Mouse (Mus musculus) ovary, adult 18-20 months (tissue): ENCODE results near the gene Gm4858.
"Not testable (repeated sequence)": the region's sequence is repeated elsewhere in the genome, so short reads cannot be mapped to it uniquely, and the experiment has no call there.

Source experiments
- DNase-seq: peaks from one replicate; pipeline ENCODE4 v3.0.0; 2022; ENCODE audit warnings: low spot score, mixed read lengths

The Gm4858 gene

DNA sequence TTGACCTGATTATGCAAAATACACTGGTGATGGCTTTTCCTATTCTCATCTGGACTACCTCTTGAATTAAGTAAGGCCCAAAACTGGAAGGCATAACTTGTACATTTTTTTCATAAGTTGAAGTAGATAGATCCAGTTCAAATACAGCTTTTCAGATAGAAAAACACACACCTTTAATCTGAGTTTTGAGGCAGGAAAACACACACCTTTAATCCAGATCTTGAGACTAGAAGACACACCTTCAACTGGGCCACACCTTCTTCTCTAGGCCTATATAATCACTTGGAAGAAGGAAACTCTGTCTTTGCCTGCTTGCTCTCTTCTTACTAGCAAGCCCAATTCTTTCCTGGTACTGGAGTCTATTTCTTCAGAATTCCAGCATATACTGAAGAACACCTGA, at the start of gene Gm4858:
Gene Gm4858 (plus strand): TSS at position 301 of the 400 bp plus-strand sequence.
- not testable (repeated sequence) for DNase-seq

DNA sequence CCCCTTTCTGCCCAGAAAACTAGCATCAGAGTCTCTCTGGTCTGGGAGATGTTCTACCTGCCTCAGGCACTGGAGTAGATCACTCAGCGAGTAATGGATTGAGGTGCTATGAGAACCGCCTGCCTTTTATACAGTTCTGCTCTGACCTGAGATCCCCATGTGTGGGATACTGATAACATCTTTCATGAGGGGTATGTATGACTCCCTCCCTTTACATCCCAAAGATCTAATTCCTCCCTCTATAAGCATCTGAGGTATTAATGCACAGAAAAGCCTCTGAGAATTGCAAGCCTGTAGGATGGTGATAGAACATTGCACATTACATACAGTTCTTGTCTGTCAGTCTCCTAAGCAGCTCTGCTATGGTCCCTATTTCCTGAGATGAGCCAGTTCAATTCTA, 49.7 kb upstream of the Gm4858 start, which contains the start of gene Lce1m:
Gene Lce1m (minus strand): TSS at position 101 of the 400 bp plus-strand sequence.
- DNase-seq = no peak

DNA sequence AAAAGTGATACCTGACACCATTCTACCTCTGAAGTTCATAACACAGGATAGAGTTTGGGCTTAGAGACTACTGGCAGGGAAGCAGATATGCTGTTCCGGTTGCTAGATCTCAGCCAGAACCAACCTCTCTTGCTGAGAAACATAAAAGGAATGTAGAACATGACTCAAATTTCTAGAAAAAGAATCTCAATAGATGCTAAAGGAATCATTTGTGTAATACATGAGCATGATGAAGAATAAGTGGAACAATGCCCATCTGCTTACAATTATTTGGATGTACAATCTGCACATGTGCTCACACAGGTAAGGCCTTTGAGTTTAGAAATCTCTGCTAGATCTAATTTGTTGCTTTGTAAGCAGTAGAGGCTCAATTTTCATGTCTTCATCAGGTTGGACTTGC, 47.5 kb upstream of the Gm4858 start:
- no peak for DNase-seq

DNA sequence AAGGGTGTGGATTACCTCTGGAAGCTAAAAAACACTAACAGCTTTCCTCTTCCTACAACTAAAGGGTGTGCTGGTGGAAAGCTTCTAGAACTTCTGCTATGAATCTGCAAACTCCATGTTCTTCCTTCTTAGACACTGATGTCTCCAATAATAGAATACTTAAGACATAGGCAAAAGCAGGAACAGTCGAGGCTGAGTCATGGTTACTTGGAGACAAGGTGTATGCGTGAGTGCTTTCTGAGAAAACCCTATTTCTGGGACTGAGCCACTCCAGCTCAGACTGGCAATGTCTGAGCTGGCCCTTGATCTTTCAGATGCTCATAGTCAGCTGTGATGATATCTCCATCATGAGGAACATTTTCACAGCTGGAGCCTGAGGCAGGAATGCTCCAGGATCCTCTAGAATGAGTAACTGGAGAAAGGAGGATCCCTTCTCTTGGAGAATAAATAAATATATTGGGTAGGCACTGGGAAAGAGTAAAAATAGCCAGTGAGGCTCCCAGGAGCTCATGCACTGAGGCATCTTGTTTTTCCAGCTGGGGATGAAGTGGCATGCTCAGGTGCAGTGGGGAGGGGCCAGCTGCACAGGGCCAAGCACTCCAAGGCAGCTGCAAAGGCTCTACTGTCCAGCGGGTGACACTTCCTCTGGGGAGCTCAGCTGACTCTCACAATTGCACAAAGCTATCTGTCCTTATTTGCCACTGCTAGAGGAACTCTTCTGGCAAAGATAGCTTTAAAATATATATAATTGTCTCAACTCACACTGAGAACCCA, 45.0 kb upstream of the Gm4858 start:
- DNase-seq = no peak

DNA sequence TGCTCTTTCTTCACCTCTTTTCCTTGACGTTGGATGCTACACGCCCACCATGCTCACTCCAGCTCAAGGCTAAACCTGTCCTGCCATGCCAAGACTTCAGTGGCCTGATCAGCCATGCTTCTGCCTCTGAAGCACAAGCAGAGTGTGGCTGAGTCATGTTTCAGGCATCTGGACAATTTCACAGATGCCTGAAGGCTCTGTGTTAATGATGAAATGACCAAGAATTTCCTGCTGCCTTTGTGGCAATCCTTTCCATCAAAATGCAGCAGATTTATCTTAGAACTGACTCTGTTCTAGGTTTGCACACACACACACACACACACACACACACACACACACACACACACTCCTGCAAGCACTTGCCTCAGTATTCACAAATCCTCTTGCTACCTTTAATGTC, 43.1 kb upstream of the Gm4858 start:
- DNase-seq = no peak

DNA sequence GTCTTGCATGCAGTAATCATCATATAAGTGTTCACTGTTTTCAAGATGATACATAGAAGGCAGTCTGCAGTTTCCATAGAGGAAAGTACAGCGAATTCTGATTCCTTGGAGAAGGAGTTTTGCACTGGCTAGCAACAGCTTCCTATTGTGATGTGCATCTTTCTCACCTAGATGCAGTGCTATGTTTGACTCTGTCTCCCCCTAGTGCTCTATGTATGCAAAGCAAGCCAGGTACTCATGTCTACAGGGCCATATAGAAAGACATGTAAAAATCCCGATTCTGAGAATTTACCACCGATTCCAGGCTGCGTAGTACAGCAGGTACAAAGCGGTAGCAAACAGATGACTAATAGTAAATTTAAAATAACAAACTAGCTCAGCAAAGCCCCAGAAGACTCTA, 37.2 kb upstream of the Gm4858 start:
- no peak for DNase-seq

DNA sequence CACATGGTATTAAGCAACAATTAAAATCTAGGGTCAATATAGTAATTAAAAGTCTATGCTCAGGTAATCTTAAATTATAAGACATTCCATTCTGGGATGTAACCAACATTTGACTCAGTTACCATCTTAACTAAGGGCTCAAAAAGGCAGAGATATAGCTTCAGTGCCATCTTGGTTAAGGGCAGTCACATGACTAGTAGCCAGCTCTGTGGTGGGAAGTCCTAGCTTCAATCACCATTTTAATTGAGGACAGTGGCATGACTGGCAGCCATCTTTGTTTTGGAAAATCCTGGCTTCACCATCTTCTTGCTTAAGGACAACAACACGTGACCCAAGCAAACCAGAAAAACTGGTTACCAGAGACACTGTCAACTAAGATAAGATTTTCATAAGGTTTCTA, 18.4 kb upstream of the Gm4858 start:
- no peak for DNase-seq

DNA sequence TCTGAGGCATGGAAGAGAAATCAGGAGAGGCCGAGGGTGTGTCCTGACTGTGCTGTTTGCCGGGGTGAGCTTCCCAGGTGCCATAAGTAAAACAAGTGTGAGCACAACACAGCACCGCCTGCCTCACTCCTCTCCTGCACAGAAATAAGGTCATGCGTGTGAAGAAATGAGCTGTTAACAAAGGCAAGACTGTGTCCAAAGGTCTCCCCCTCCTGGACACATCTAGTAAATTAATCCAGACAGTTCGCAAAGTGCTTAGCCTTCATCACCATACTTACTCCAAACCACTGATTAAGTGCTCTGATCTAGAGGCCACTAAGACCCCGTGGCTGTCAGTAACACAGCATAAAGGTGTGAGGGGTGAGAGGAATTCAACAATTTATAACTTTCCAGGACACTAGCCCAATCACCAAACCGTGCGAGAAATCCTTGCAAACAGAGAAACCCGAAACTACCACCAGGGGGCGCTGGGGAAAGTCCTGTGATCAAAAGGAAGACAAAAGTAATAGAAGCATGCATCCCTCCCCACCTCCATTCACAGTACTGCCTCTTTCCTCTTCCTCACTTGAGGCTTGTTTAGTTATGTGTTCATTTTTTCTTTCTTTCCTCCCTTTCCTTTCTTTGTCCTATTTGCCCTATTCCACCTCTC, 15.7 kb upstream of the Gm4858 start:
- no peak for DNase-seq

DNA sequence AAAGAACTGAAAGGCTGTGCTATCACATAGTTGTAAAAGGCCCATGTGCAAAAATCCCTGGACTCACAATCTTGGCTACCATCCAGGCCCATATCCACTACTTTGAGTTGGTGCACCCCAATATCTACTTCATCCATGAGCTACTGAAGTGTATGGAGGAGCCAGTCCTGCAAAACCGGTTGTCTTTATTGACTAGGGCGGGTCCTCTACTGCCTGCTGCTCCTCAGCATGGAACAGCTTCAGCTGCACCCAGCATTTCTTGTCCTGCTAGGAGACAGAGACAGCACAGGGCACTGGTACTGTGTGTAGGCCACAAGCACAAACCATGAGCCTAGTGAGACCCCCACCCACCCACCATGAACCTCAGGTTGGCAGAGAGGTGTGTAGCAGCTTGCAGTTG, 18.0 kb downstream of the Gm4858 start:
- DNase-seq = no peak

DNA sequence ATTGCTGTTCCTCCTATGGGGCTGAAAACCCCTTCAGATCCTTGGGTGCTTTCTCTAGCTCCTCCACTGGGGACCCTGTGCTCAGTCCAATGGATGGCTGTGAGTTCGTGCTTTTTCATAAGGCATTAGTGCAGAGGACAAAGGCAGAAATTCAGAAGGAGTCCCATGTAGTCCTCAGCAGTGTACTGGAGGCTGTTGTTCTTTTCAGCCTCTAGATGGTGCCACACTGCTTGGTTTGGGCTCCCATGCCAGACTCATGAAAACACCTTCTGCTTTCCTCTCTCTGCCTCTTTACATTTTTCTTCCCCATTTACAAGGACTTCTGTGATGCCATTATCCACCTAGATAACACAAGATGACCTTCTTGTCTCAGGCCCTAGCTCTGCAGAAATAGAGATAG, 25.0 kb downstream of the Gm4858 start:
- not testable (repeated sequence) for DNase-seq

DNA sequence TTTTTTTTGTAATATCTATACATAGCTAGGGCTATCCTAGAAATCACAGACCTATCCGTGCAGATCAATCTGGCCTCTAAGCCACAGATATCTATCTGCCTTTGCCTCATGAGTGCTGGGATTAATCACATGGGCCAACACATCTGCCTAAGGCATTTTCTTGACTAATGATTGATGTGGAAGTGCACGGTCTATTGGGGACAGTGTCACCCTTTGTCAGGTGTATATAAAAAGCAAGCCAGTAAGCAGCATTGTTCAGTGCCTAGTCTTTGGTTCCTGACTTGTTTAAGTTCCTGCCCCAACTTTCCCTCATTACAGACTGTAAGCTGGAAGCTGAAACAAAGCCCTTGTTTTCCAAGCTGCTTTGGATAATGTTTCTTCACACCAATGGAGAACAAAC, 27.8 kb downstream of the Gm4858 start:
- no peak for DNase-seq

DNA sequence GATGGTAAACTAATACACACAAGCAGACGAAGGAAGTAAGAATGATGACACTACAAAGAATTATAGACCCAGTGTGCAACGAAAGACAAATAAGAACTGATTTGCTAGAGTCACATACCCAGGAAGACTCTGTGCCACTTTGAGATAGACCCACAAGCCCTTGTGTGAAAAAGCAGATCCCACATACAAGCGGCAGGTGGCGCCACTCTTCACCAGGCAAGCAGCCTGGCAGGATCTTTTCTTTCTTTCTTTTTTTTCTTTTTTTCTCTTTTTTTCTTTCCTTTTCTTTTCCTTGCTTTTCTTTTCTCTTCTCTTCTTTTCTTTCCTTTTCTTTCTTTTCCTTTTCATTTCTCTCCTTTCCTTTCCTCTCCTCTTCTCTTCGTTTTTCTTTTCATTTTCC, 43.0 kb downstream of the Gm4858 start:
- no peak for DNase-seq

DNA sequence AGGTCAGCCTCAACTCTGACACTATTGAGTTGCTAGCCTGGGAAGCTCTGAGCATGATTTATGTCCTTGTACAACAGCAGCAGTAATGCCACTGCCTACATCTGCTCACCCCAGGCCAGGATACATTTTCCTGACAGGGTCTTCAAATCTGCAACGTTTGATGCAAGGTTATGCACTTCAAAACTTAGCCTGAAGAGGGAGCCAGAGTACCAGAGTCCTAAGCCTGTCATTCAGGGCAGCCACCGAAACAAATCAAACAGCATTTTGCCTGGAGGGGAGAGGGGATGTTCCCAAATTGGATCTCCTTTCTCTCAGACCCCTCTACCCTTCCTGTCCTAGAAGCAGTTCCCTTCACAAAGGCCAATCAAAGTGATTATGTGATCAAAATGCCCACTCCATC, 45.9 kb downstream of the Gm4858 start:
- no peak for DNase-seq

DNA sequence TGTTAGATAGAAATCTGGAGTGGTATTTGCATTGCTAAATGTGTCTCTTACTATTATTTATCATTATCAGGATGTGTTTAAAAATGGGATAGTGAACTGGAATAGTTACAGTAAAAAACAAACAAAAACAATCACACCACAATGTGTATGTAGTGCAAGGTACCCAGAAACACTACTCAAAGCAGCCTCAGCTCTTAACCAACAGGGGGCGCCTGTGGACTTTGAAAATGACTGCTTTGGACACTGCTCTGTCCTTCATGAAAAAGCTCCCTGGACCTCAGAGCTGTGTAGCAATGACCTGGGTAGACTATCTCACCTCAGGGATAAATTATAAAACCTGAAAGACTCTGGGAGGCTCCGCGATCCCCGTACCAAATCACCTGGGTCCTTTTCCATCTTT, 50.5 kb downstream of the Gm4858 start:
- DNase-seq = no peak
